ENCODE assay signal across 14 mouse cellular contexts in the genomic region with DNA sequence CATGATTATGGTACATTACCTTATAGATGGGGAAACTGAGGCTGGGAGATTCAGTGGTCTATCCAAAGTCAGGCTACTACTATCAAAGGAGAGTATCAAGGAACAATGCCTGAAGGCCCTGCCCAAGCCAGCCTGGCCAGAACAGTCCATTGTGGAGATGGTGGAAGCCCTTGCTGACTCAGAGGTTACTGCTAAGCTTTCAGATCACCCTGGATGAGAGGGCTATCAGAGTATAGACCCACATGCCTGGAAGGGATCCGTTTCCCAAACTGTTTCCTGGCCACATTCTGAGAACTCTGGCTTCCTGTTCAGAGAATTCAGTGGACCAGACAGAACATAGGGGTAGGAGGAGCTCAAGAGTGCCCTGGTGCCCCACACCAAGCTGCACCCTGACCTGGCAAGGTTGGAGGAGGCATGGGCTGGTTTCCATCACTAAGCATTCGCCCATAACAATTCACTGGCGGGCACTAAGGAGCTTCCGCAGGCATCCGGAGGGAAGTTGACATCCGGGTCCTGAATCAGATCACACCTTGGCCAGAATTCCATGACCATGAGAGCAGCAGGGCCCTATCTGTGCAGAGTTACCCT. TPM values are rescaled to one million over a fixed set of nuclear protein-coding genes. Genes with fewer than 3 reads are reported as not detected.
DNase-seq lines count a peak whose midpoint lies in the region; ATAC-seq and TF ChIP-seq lines count a peak whose summit lies in the region.
"Had no signal": no experiment of that assay in that cellular context is flagged by ENCODE, and none has a peak within 500 bp of the region (broad histone marks: within the 10 kb centered on the region; RNA-seq: fewer than 3 reads in every experiment).

No protein-coding gene starts in this region.

- H3K36me3 ChIP-seq in lung, postnatal 0 days (ENCODE audit: insufficient read depth, low read length) = no peaks in the 10 kb centered on the region
- no peaks in the 10 kb centered on the region for H3K36me3 ChIP-seq in kidney, postnatal 0 days (ENCODE audit: insufficient read depth, low read length)
- no peaks in the 10 kb centered on the region for H3K36me3 ChIP-seq in midbrain, embryonic 11.5 days (ENCODE audit: control insufficient read depth, insufficient read depth, low read length)
- H3K36me3 ChIP-seq: liver, embryonic 12.5 days; midbrain, embryonic 15.5 days; neural tube, embryonic 15.5 days had no signal

- H3K9me3 ChIP-seq in lung, postnatal 0 days (ENCODE audit: low read length) = no peaks in the 10 kb centered on the region
- H3K9me3 ChIP-seq in kidney, postnatal 0 days (replicated peaks; ENCODE audit: low read length) = no peaks in the 10 kb centered on the region
- no peaks in the 10 kb centered on the region for H3K9me3 ChIP-seq in midbrain, embryonic 11.5 days (ENCODE audit: control insufficient read depth, low read length)
- H3K9me3 ChIP-seq: liver, embryonic 12.5 days; midbrain, embryonic 15.5 days; neural tube, embryonic 15.5 days had no signal

- no peaks in the 10 kb centered on the region for H3K27me3 ChIP-seq in lung, postnatal 0 days (replicated peaks; ENCODE audit: insufficient read depth, low read length)
- no peaks in the 10 kb centered on the region for H3K27me3 ChIP-seq in kidney, postnatal 0 days (ENCODE audit: insufficient read depth, low read length)
- H3K27me3 ChIP-seq in midbrain, embryonic 11.5 days (ENCODE audit: control insufficient read depth, insufficient read depth, low read length) = no peaks in the 10 kb centered on the region
- H3K27me3 ChIP-seq: liver, embryonic 12.5 days; midbrain, embryonic 15.5 days; neural tube, embryonic 15.5 days had no signal

- H3K4me1 ChIP-seq in lung, postnatal 0 days (ENCODE audit: insufficient read depth, low read depth, low read length) = peaks cover 43% of the 10 kb centered on the region
- peaks cover 15% of the 10 kb centered on the region for H3K4me1 ChIP-seq in kidney, postnatal 0 days (replicated peaks; ENCODE audit: insufficient read depth, low read length)
- peaks cover 2% of the 10 kb centered on the region for H3K4me1 ChIP-seq in midbrain, embryonic 11.5 days (ENCODE audit: control insufficient read depth, insufficient read depth, low read length)

- peak overlapping the region; percentile 89 for H3K27ac ChIP-seq in gastrocnemius, adult 2 months
- H3K27ac ChIP-seq in lung, postnatal 0 days (ENCODE audit: low read length) = peak overlapping the region; percentile 47
- peak overlapping the region; percentile 87 for H3K27ac ChIP-seq in kidney, postnatal 0 days
- H3K27ac ChIP-seq in midbrain, embryonic 11.5 days (ENCODE audit: low read depth, low read length) = no peak overlapping the region
- H3K27ac ChIP-seq: midbrain, embryonic 15.5 days had no signal

- WGBS in lung, postnatal 0 days = 67% methylated on average over 6 of the region's 6 CpGs
- WGBS in kidney, postnatal 0 days = 84% methylated on average over 6 of the region's 6 CpGs
- 90% methylated on average over 6 of the region's 6 CpGs for WGBS in midbrain, embryonic 11.5 days

- no peak overlapping the region for H3K4me2 ChIP-seq in lung, postnatal 0 days (replicated peaks; ENCODE audit: low read depth, low read length)
- no peak overlapping the region for H3K4me2 ChIP-seq in kidney, postnatal 0 days (ENCODE audit: low read length)
- no peak overlapping the region for H3K4me2 ChIP-seq in midbrain, embryonic 11.5 days
- H3K4me2 ChIP-seq: liver, embryonic 12.5 days; midbrain, embryonic 15.5 days; neural tube, embryonic 15.5 days had no signal

- intact Hi-C loops in gastrocnemius, adult 2 months (cut with DNase I) = loop anchor here (2.0 to 10.0 kb wide), 2 partner anchors 19 to 135 kb away; partner anchors contain the start of gene Inpp5a

- DNase-seq in gastrocnemius, adult 2 months = no peak
- no peak for DNase-seq in gastrocnemius, postnatal 25 days
- DNase-seq in lung, postnatal 0 days (ENCODE audit: low spot score) = no peak
- DNase-seq in lung, postnatal 14 days = no peak
- no peak for DNase-seq in kidney, postnatal 0 days (ENCODE audit: low spot score)
- DNase-seq in midbrain, embryonic 11.5 days (ENCODE audit: low spot score, missing footprints) = no peak
- DNase-seq in layer of hippocampus, postnatal 10 days (ENCODE audit: low spot score in 2 of 2) = no peak
- no peak for DNase-seq in right cerebral cortex, adult 18-20 months
- DNase-seq: right cerebral cortex, postnatal 4 days had no signal

- TF ChIP-seq EP300 in lung, postnatal 0 days (IDR thresholded peaks at IDR 0.05) = no peak

- no peak; the same call in 1 of the 2 replicates for ATAC-seq in lung, postnatal 0 days
- ATAC-seq in kidney, postnatal 0 days (replicated peaks; ENCODE audit: low FRiP score, low read depth) = no peak
- ATAC-seq in midbrain, embryonic 11.5 days (ENCODE audit: low FRiP score) = no peak
- ATAC-seq: forebrain, embryonic 14.5 days; inflammation-experienced regulatory T-cells, adult 6 months; liver, embryonic 12.5 days had no signal

- H3K9ac ChIP-seq in lung, postnatal 0 days (replicated peaks; ENCODE audit: low read depth) = no peak overlapping the region
- no peak overlapping the region for H3K9ac ChIP-seq in kidney, postnatal 0 days (ENCODE audit: low read depth, low read length)
- H3K9ac ChIP-seq in midbrain, embryonic 11.5 days (ENCODE audit: low read length) = no peak overlapping the region
- H3K9ac ChIP-seq: liver, embryonic 12.5 days; midbrain, embryonic 15.5 days; neural tube, embryonic 15.5 days had no signal

- TF ChIP-seq CTCF in gastrocnemius, adult 2 months (IDR thresholded peaks at IDR 0.05) = no peak
- TF ChIP-seq CTCF in lung, postnatal 0 days (IDR thresholded peaks at IDR 0.05) = no peak
- no peak for TF ChIP-seq CTCF in kidney, postnatal 0 days (IDR thresholded peaks at IDR 0.05; ENCODE audit: low read depth)

- no peak overlapping the region; the same call in 1 of the 2 replicates for H3K4me3 ChIP-seq in gastrocnemius, adult 2 months
- H3K4me3 ChIP-seq in lung, postnatal 0 days (ENCODE audit: low read depth, low read length) = no peak overlapping the region
- H3K4me3 ChIP-seq in kidney, postnatal 0 days (replicated peaks; ENCODE audit: low read depth, low read length) = no peak overlapping the region
- H3K4me3 ChIP-seq in midbrain, embryonic 11.5 days (ENCODE audit: low read depth, low read length) = no peak overlapping the region
- H3K4me3 ChIP-seq: liver, embryonic 12.5 days; midbrain, embryonic 15.5 days; neural tube, embryonic 15.5 days had no signal

RNA-seq across cellular contexts. Expression of gene Inpp5a, which starts 19.3 kb away (rescaled TPM):
- total RNA-seq in gastrocnemius, adult 2 months (2021) = 10 to 100 TPM; 77.2 to 95.0 TPM
- total RNA-seq in gastrocnemius, postnatal 25 days (2021) = 10 to 100 TPM; 59.6 to 69.6 TPM
- polyA plus RNA-seq in lung, postnatal 0 days (2015; fragmentation: Nextera tagmentation; extraction: Ambion mirVana) = 41.3 and 44.8 TPM in 2 replicates
- 21.0 and 24.3 TPM in 2 replicates for polyA plus RNA-seq in kidney, postnatal 0 days (2015; fragmentation: Nextera tagmentation; extraction: Ambion mirVana)
- 23.2 and 25.2 TPM in 2 replicates for polyA plus RNA-seq in midbrain, embryonic 11.5 days (2014; fragmentation: Nextera tagmentation; extraction: Ambion mirVana)
- 10 to 100 TPM; 41.2 to 43.2 TPM for total RNA-seq in layer of hippocampus, postnatal 10 days (2021)
